Mouse (Mus musculus): ENCODE data around the gene Fads2.

GRCm38 (mm10) chr19:10023304-10023758 lies 78.2 kb downstream of the Fads2 start:
- no peak for TF ChIP-seq POLR2A (IDR thresholded peaks at IDR 0.05; ENCODE audit: control insufficient read depth, extremely low read depth, insufficient read depth, low read length, poor library complexity)
- TF ChIP-seq CTCF (IDR thresholded peaks at IDR 0.05; ENCODE audit: borderline replicate concordance, control insufficient read depth, extremely low read depth, insufficient read depth, low read length, poor library complexity): no peak
